Mouse (Mus musculus): ENCODE measurements around the gene Stk40. TPM values are rescaled to one million over a fixed set of nuclear protein-coding genes. Genes with fewer than 3 reads are reported as not detected.

Stk40 gene
- polyA plus RNA-seq, 1 experiment from 2014 or later = 27.1 TPM

- WGBS = 2% methylated on average over 37 of the region's 37 CpGs
- Histone ChIP-seq H3K27ac (peak within 1 kb of the TSS; percentile 68), H3K27me3 (ENCODE audit: insufficient read depth, low read length) (no peaks in the 10 kb centered on the region), H3K9me3 (replicated peaks; ENCODE audit: low read length) (no peaks in the 10 kb centered on the region), H3K4me1 (replicated peaks; ENCODE audit: insufficient read depth, low read length) (0 out of 2 replicates have a peak, but pooled peaks cover 9% of the 10 kb centered on the region), H3K9ac (ENCODE audit: low read depth, low read length) (peak within 1 kb of the TSS; percentile 64), H3K4me3 (replicated peaks; ENCODE audit: low read depth, low read length) (peak within 1 kb of the TSS; percentile 65), H3K36me3 (ENCODE audit: insufficient read depth, low read length) (0 out of 2 replicates have a peak, but pooled peaks cover 2% of the 10 kb centered on the region), H3K4me2 (ENCODE audit: low read length) (peak within 1 kb of the TSS; percentile 72)
- TF ChIP-seq CTCF (IDR thresholded peaks at IDR 0.05; ENCODE audit: low read depth) = peak; percentile 11; the same call in 1 of the 2 replicates
- ATAC-seq (replicated peaks; ENCODE audit: low FRiP score, low read depth) = peak; percentile 95
- DNase-seq (ENCODE audit: low spot score) = peak; percentile 99
Measured at GRCm38 (mm10) chr4:126096464-126097111, 7.2 kb upstream of the Stk40 start, which contains the start of gene Lsm10. Gene Lsm10 (plus strand): TSS chr4:126096623.

GRCm38 (mm10) chr4:126097711-126098253 is 6.0 kb upstream of the Stk40 start:
- 84% methylated on average over 20 of the region's 20 CpGs for WGBS

GRCm38 (mm10) chr4:126099365-126099764 is 4.4 kb upstream of the Stk40 start:
- H3K9ac ChIP-seq (ENCODE audit: low read depth, low read length) = no peak overlapping the region
- no peak overlapping the region for H3K4me3 ChIP-seq (replicated peaks; ENCODE audit: low read depth, low read length)
- no peak for TF ChIP-seq CTCF (IDR thresholded peaks at IDR 0.05; ENCODE audit: low read depth)
- no peaks in the 10 kb centered on the region for H3K9me3 ChIP-seq (replicated peaks; ENCODE audit: low read length)
- no peak for ATAC-seq (replicated peaks; ENCODE audit: low FRiP score, low read depth)
- 95% methylated on average over 3 of the region's 3 CpGs for whole genome bisulfite sequencing
- DNase-seq (ENCODE audit: low spot score) = no peak
- H3K4me2 ChIP-seq (ENCODE audit: low read length) = no peak overlapping the region
- H3K27me3 ChIP-seq (ENCODE audit: insufficient read depth, low read length) = no peaks in the 10 kb centered on the region
- peaks cover 18% of the 10 kb centered on the region; the same call in 1 of the 2 replicates for H3K4me1 ChIP-seq (replicated peaks; ENCODE audit: insufficient read depth, low read length)
- 0 out of 2 replicates have a peak, but pooled peaks cover 2% of the 10 kb centered on the region for H3K36me3 ChIP-seq (ENCODE audit: insufficient read depth, low read length)
- H3K27ac ChIP-seq = no peak overlapping the region

More at GRCm38 (mm10) chr4:126097711-126098253, 6.0 kb upstream of the Stk40 start:
- Histone ChIP-seq H3K9ac (ENCODE audit: low read depth, low read length) (no peak overlapping the region), H3K9me3 (replicated peaks; ENCODE audit: low read length) (no peaks in the 10 kb centered on the region), H3K4me1 (replicated peaks; ENCODE audit: insufficient read depth, low read length) (peaks cover 14% of the 10 kb centered on the region; the same call in 1 of the 2 replicates), H3K27ac (no peak overlapping the region), H3K4me3 (replicated peaks; ENCODE audit: low read depth, low read length) (no peak overlapping the region), H3K27me3 (ENCODE audit: insufficient read depth, low read length) (no peaks in the 10 kb centered on the region), H3K36me3 (ENCODE audit: insufficient read depth, low read length) (0 out of 2 replicates have a peak, but pooled peaks cover 2% of the 10 kb centered on the region), H3K4me2 (ENCODE audit: low read length) (no peak overlapping the region)
- ATAC-seq (replicated peaks; ENCODE audit: low FRiP score, low read depth) = no peak
- no peak for DNase-seq (ENCODE audit: low spot score)
- TF ChIP-seq CTCF (IDR thresholded peaks at IDR 0.05; ENCODE audit: low read depth) = no peak

- Histone ChIP-seq H3K9ac (ENCODE audit: low read depth, low read length) (no peak overlapping the region), H3K4me1 (replicated peaks; ENCODE audit: insufficient read depth, low read length) (peaks cover 27% of the 10 kb centered on the region), H3K4me2 (ENCODE audit: low read length) (no peak overlapping the region), H3K27ac (no peak overlapping the region), H3K9me3 (replicated peaks; ENCODE audit: low read length) (no peaks in the 10 kb centered on the region), H3K27me3 (ENCODE audit: insufficient read depth, low read length) (no peaks in the 10 kb centered on the region), H3K4me3 (replicated peaks; ENCODE audit: low read depth, low read length) (no peak overlapping the region), H3K36me3 (ENCODE audit: insufficient read depth, low read length) (0 out of 2 replicates have a peak, but pooled peaks cover 2% of the 10 kb centered on the region)
- ATAC-seq (replicated peaks; ENCODE audit: low FRiP score, low read depth) (no peak), DNase-seq (ENCODE audit: low spot score) (no peak)
- no peak for TF ChIP-seq CTCF (IDR thresholded peaks at IDR 0.05; ENCODE audit: low read depth)
- WGBS = 80% methylated on average over 3 of the region's 3 CpGs
Measured at GRCm38 (mm10) chr4:126100764-126101163, 3.0 kb upstream of the Stk40 start.

DNA sequence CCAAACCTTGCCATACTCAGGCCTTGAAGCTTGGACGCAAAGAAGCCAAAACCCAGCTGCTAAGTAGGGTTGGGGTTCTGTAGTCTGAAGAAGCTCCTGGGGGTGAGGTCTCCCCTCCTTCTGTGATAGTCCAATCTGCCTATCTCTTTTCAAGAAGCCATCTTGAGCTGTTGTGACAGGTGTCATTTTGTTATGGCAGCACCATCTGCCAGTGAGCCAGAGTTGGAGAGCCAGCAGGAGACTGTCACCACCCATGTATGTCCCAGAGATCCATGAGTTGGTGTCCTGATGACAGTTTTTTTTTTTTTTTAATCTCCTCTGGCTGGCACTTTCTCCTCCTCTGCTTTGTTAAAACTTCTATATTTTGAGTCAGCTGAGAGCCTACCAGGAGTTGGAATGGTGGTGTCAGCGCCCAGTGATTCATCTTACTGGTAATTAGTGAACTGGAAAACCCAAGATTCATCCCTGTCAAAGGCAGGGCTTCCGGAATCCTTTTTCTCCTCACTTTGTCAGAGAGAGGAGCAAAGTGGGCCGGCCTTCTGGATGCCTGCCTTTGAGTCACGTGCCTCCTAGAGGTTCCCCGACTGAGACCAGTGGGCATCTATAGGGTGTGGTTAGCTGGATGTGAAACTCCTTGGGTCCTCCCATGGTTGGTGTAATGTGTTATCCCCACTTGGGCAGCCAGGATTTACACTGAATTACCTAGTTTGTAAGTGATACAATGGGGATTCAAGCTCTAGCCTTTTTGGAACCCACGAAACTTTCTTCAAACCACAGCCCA is 1.5 kb upstream of the Stk40 start:
- no peaks in the 10 kb centered on the region for H3K27me3 ChIP-seq (ENCODE audit: insufficient read depth, low read length)
- peaks cover 30% of the 10 kb centered on the region for H3K4me1 ChIP-seq (replicated peaks; ENCODE audit: insufficient read depth, low read length)
- no peak for TF ChIP-seq CTCF (IDR thresholded peaks at IDR 0.05; ENCODE audit: low read depth)
- ATAC-seq (replicated peaks; ENCODE audit: low FRiP score, low read depth) = no peak
- DNase-seq (ENCODE audit: low spot score) = no peak
- no peak overlapping the region for H3K9ac ChIP-seq (ENCODE audit: low read depth, low read length)
- H3K4me2 ChIP-seq (ENCODE audit: low read length) = peak overlapping the region; percentile 96; the same call in 1 of the 2 replicates
- 47% methylated on average over 7 of the region's 7 CpGs for WGBS
- no peak overlapping the region for H3K4me3 ChIP-seq (replicated peaks; ENCODE audit: low read depth, low read length)
- H3K27ac ChIP-seq = peak overlapping the region; percentile 87
- 0 out of 2 replicates have a peak, but pooled peaks cover 2% of the 10 kb centered on the region for H3K36me3 ChIP-seq (ENCODE audit: insufficient read depth, low read length)
- H3K9me3 ChIP-seq (replicated peaks; ENCODE audit: low read length) = no peaks in the 10 kb centered on the region

GRCm38 (mm10) chr4:126103057-126103581 is 638 bp upstream of the Stk40 start:
- under 1% methylated on average over 15 of the region's 15 CpGs for WGBS
- peak; percentile 91 for DNase-seq (ENCODE audit: low spot score)
- TF ChIP-seq CTCF (IDR thresholded peaks at IDR 0.05; ENCODE audit: low read depth) = no peak
- Histone ChIP-seq H3K27ac (peak overlapping the region; percentile 87), H3K27me3 (ENCODE audit: insufficient read depth, low read length) (no peaks in the 10 kb centered on the region), H3K9me3 (replicated peaks; ENCODE audit: low read length) (no peaks in the 10 kb centered on the region), H3K4me2 (ENCODE audit: low read length) (peak overlapping the region; percentile 96), H3K4me1 (replicated peaks; ENCODE audit: insufficient read depth, low read length) (peaks cover 35% of the 10 kb centered on the region), H3K4me3 (replicated peaks; ENCODE audit: low read depth, low read length) (peak overlapping the region; percentile 97), H3K9ac (ENCODE audit: low read depth, low read length) (peak overlapping the region; percentile 52), H3K36me3 (ENCODE audit: insufficient read depth, low read length) (0 out of 2 replicates have a peak, but pooled peaks cover 2% of the 10 kb centered on the region)
- ATAC-seq (replicated peaks; ENCODE audit: low FRiP score, low read depth) = peak; percentile 55
